Mouse (Mus musculus): ENCODE data around the gene Tedc1.
"Not testable (repeated sequence)": the region's sequence is repeated elsewhere in the genome, so short reads cannot be mapped to it uniquely, and the experiment has no call there.

Gene Tedc1

GRCm38 (mm10) chr12:113187584-113188295, 31.5 kb downstream of the Tedc1 start:
- DNase-seq (ENCODE audit: low read depth, low spot score), result peak; percentile 82
- Histone ChIP-seq H3K27me3 (ENCODE audit: control insufficient read depth, insufficient read depth, low read length, poor library complexity, severe bottlenecking) (no peaks in the 10 kb centered on the region), H3K36me3 (ENCODE audit: control insufficient read depth, insufficient read depth, low read length, poor library complexity, severe bottlenecking) (no peaks in the 10 kb centered on the region)

GRCm38 (mm10) chr12:113188349-113189055, 32.3 kb downstream of the Tedc1 start:
- no peak for DNase-seq (ENCODE audit: low read depth, low spot score)
- H3K36me3 ChIP-seq (ENCODE audit: control insufficient read depth, insufficient read depth, low read length, poor library complexity, severe bottlenecking), result no peaks in the 10 kb centered on the region
- no peaks in the 10 kb centered on the region for H3K27me3 ChIP-seq (ENCODE audit: control insufficient read depth, insufficient read depth, low read length, poor library complexity, severe bottlenecking)

DNA sequence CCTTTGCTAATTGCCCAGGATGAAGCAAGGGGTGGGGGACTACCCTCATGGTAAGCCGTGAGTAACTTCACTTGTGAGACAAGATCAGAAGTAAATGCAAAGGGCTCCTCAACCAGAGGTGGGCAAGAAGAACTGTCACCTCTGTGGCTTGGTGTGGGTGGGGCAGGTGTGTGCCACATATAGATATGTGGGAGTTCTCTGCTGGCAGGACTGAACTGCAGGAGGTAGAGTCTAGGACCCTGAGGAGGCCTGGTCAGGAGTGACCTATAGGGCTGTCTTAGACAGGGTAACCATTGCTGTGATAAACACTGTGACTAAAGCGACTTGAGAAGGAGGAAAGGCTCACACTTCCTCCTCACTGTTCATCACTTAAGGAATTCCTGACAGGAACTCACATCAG, 37.2 kb downstream of the Tedc1 start:
- H3K27me3 ChIP-seq (ENCODE audit: control insufficient read depth, insufficient read depth, low read length, poor library complexity, severe bottlenecking), result no peaks in the 10 kb centered on the region
- H3K36me3 ChIP-seq (ENCODE audit: control insufficient read depth, insufficient read depth, low read length, poor library complexity, severe bottlenecking), result no peaks in the 10 kb centered on the region
- DNase-seq (ENCODE audit: low read depth, low spot score), result no peak

- not testable (repeated sequence) for H3K36me3 ChIP-seq (ENCODE audit: control insufficient read depth, insufficient read depth, low read length, poor library complexity, severe bottlenecking); H3K27me3 ChIP-seq (ENCODE audit: control insufficient read depth, insufficient read depth, low read length, poor library complexity, severe bottlenecking); DNase-seq (ENCODE audit: low read depth, low spot score)
Measured at GRCm38 (mm10) chr12:113199132-113199531, 42.9 kb downstream of the Tedc1 start.

DNA sequence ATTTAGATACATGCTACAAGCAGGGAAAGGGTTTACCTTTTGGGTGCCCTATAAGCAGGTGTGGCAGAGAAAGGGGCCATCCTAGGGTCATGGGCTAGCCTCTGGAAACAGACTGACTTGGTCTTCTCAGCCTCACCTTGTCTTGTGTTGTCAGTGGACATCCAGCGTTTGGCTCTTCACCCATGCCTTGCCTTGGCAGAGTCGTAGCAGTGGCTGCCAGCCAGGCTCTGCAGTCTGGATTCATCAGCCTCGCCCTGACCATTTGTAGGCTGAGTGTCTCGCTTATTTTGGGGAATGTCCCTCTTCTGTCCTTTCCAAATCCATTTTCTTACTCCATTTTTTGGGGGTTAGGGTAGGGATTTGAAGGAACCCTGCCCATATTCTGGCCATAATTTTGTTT, 45.1 kb downstream of the Tedc1 start:
- H3K36me3 ChIP-seq (ENCODE audit: control insufficient read depth, insufficient read depth, low read length, poor library complexity, severe bottlenecking), result no peaks in the 10 kb centered on the region
- H3K27me3 ChIP-seq (ENCODE audit: control insufficient read depth, insufficient read depth, low read length, poor library complexity, severe bottlenecking), result no peaks in the 10 kb centered on the region
- DNase-seq (ENCODE audit: low read depth, low spot score), result no peak

DNA sequence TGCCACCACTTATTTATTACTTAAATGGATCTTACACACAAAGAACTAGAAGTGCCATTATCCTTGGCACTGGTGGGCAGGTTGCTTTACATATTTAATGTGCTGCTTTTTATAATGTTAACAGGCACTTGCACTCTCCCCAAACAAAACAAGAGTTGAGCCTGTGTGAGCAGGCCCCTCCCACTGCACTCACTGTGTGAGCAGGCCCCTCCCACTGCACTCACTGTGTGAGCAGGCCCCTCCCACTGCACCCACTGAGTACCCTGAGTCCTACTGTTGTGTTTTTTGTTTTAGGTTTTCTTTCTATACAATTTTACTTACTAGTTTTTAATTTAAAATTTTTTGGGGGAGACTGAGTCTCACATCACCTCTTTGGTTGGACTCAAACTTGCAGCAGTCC, 45.8 kb downstream of the Tedc1 start:
- Histone ChIP-seq H3K36me3 (ENCODE audit: control insufficient read depth, insufficient read depth, low read length, poor library complexity, severe bottlenecking) (no peaks in the 10 kb centered on the region), H3K27me3 (ENCODE audit: control insufficient read depth, insufficient read depth, low read length, poor library complexity, severe bottlenecking) (no peaks in the 10 kb centered on the region)
- no peak for DNase-seq (ENCODE audit: low read depth, low spot score)

DNA sequence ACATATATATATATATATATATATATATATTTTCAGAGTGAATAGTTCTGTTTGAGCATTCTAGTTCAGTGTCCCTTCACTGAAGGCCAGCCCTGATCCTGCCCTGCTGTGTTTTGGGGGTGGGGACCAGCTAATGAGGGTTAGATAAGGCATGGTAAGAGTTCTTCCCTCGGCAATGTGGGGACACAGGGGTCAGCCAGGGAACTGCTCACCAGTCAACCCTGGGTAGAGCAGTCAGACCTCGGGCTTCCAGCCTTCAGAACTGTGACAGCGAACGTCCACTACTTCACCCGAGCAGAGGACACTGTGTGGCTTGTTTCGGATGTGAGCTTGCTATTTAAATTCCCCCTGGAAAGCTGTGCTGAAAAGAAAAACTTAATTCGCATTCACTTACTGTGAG, 47.3 kb downstream of the Tedc1 start:
- no peaks in the 10 kb centered on the region for H3K27me3 ChIP-seq (ENCODE audit: control insufficient read depth, insufficient read depth, low read length, poor library complexity, severe bottlenecking)
- no peak for DNase-seq (ENCODE audit: low read depth, low spot score)
- no peaks in the 10 kb centered on the region for H3K36me3 ChIP-seq (ENCODE audit: control insufficient read depth, insufficient read depth, low read length, poor library complexity, severe bottlenecking)

- Histone ChIP-seq H3K27me3 (ENCODE audit: control insufficient read depth, insufficient read depth, low read length, poor library complexity, severe bottlenecking) (no peaks in the 10 kb centered on the region), H3K36me3 (ENCODE audit: control insufficient read depth, insufficient read depth, low read length, poor library complexity, severe bottlenecking) (no peaks in the 10 kb centered on the region)
- DNase-seq (ENCODE audit: low read depth, low spot score), result peak; percentile 44
Measured at GRCm38 (mm10) chr12:113205251-113205942, 49.2 kb downstream of the Tedc1 start.

GRCm38 (mm10) chr12:113207737-113208136, 51.5 kb downstream of the Tedc1 start:
- DNase-seq (ENCODE audit: low read depth, low spot score), result no peak
- no peaks in the 10 kb centered on the region for H3K27me3 ChIP-seq (ENCODE audit: control insufficient read depth, insufficient read depth, low read length, poor library complexity, severe bottlenecking)
- H3K36me3 ChIP-seq (ENCODE audit: control insufficient read depth, insufficient read depth, low read length, poor library complexity, severe bottlenecking), result no peaks in the 10 kb centered on the region

- H3K36me3 ChIP-seq (ENCODE audit: control insufficient read depth, insufficient read depth, low read length, poor library complexity, severe bottlenecking), result no peaks in the 10 kb centered on the region
- no peak for DNase-seq (ENCODE audit: low read depth, low spot score)
- H3K27me3 ChIP-seq (ENCODE audit: control insufficient read depth, insufficient read depth, low read length, poor library complexity, severe bottlenecking), result no peaks in the 10 kb centered on the region
Measured at GRCm38 (mm10) chr12:113210586-113211378, 54.6 kb downstream of the Tedc1 start.

DNA sequence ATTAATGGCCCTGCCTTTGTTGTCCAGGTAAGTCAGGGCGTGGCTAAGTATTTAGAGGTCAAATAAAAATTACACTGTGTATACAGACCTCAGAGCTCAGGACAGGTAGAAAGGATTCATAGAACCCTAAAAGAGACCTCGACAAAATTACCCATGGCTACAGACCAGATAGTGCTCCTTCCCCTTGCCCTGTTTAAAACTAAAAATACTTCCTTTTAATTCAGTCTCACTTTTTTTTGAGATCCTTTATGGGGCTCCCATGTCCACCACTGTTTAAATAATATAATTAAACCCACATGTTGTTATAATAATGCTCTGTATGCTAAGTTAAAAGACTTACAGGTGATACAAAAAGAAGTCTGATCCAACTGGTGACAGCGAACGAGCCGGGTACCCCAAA, 55.6 kb downstream of the Tedc1 start:
- H3K36me3 ChIP-seq (ENCODE audit: control insufficient read depth, insufficient read depth, low read length, poor library complexity, severe bottlenecking), result no peaks in the 10 kb centered on the region
- no peaks in the 10 kb centered on the region for H3K27me3 ChIP-seq (ENCODE audit: control insufficient read depth, insufficient read depth, low read length, poor library complexity, severe bottlenecking)
- DNase-seq (ENCODE audit: low read depth, low spot score), result no peak

DNA sequence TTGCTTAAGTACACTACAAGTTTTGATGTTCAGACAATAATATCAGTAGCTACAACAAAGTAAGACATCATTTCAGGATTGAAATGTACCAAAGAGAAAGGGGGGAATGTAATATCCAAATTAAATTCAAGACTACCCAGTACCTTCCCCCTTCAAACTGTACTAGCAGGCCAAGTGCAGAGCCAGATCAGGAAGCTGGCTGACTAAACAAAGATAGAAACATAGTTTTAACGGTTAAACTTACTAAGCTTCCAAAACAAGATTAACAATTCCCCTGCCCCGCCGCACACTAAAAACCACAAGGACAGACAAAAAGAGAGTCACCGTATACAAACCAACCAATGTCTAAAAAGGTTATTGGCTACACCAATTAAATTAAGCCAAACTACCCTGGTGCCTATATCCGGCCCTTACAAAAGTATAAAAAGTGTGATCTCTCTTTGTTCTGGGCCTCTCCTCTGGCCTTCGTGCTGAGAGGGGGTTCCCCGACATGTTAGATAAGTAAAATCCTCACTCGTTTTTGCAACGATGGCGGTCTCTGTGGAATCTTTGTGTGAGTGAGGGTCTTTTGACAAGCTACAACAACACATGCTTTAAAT, 56.2 kb downstream of the Tedc1 start:
- Histone ChIP-seq H3K27me3 (ENCODE audit: control insufficient read depth, insufficient read depth, low read length, poor library complexity, severe bottlenecking) (no peaks in the 10 kb centered on the region), H3K36me3 (ENCODE audit: control insufficient read depth, insufficient read depth, low read length, poor library complexity, severe bottlenecking) (no peaks in the 10 kb centered on the region)
- DNase-seq (ENCODE audit: low read depth, low spot score), result no peak

DNA sequence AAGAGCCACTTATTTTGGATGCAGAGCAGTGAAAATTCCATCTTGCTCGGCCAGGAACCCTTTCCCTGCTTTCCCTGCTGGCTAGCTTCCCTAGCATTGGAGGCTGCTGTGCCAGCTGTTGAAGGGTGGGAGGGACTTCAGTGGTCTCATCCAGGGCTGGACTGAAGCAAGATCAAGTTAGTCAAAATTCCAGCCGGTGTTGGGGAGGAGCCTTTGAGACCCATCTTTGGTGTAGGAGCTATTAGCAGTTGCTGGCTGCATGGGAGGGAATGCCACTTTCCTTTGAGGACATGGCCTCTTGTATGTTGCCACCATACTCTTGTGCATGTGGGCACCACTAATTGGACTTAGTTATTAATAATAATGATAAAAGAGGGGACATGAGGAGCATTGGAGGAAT, 57.0 kb downstream of the Tedc1 start:
- H3K36me3 ChIP-seq (ENCODE audit: control insufficient read depth, insufficient read depth, low read length, poor library complexity, severe bottlenecking), result no peaks in the 10 kb centered on the region
- no peak for DNase-seq (ENCODE audit: low read depth, low spot score)
- H3K27me3 ChIP-seq (ENCODE audit: control insufficient read depth, insufficient read depth, low read length, poor library complexity, severe bottlenecking), result no peaks in the 10 kb centered on the region

DNA sequence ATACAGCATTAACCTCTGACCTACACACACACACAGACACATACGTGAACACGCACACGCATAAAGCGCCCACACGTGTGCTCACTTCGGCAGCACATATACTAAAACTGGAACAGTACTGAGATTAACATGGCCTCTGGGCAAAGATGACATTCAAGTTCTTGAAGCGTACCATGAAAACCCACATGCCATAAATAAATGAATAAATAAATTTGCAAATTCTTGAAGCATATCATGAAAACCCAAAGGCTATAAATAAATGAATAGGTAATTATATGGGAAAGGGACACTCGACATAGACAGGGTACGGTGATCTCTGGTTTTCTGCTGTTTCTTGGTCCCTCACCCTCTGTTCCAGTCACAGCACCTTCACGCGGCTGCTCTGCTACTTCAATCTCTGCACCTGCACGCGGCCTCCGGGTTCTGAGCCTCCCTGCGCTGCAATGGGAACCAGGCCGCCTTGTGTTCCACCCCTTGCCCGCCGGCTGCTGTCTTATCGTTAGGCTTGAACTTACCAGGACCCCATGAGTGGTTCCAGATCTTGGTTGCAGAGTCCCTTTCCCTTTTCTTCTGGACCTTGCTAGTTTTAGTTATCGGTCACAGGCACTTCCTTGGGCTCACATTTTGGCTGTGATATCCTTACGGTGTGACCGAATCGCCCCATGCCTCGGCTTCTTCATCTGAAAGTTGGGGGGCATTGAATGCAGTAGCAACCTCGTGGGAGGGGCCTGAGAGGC, 58.0 kb downstream of the Tedc1 start:
- Histone ChIP-seq H3K36me3 (ENCODE audit: control insufficient read depth, insufficient read depth, low read length, poor library complexity, severe bottlenecking) (no peaks in the 10 kb centered on the region), H3K27me3 (ENCODE audit: control insufficient read depth, insufficient read depth, low read length, poor library complexity, severe bottlenecking) (no peaks in the 10 kb centered on the region)
- DNase-seq (ENCODE audit: low read depth, low spot score), result no peak

All from splenic B cell, adult 2 months (primary cell).